Mouse (Mus musculus): Measurements from ENCODE around the gene Tspan2. TPM values are rescaled to one million over a fixed set of nuclear protein-coding genes. Genes with fewer than 3 reads are reported as not detected.

Gene Tspan2
- 1.1 and 4.5 TPM in 2 replicates for polyA plus RNA-seq (2012; rRNA removed; ENCODE audit: low replicate concordance)

GRCm38 (mm10) chr3:102734313-102735030, at the start of gene Tspan2:
TSS of gene Tspan2 (plus strand) at chr3:102734529.

GRCm38 (mm10) chr3:102782618-102783017, 48.3 kb downstream of the Tspan2 start, which contains the start of gene Tshb:
TSS of gene Tshb (minus strand) at chr3:102782718.

Other genes starting within 250 kb of the Tspan2 start
- not detected in 2 replicates for gene Tshb, start 48.2 kb downstream of the Tspan2 start, polyA plus RNA-seq (2012; rRNA removed; ENCODE audit: low replicate concordance)
- gene Sycp1, start 201.6 kb downstream of the Tspan2 start, polyA plus RNA-seq (2012; rRNA removed; ENCODE audit: low replicate concordance): not detected in 2 replicates
- not detected in 2 replicates for gene Nr1h5, start 229.6 kb downstream of the Tspan2 start, polyA plus RNA-seq (2012; rRNA removed; ENCODE audit: low replicate concordance)